Mouse (Mus musculus): ENCODE measurements around the gene 3110001I22Rik. TPM values are rescaled to one million over a fixed set of nuclear protein-coding genes. Genes with fewer than 3 reads are reported as not detected.
A peak's percentile ranks its signal among the peaks of the same experiment; 100 is the strongest.
"Not testable (repeated sequence)": the region's sequence is repeated elsewhere in the genome, so short reads cannot be mapped to it uniquely, and the experiment has no call there.

Gene 3110001I22Rik
- total RNA-seq (2021), result 1 to 10 TPM; 5.1 to 5.9 TPM
- long read RNA-seq, transcript 3110001I22Rik-203 (2 exons, 1,705 nt), result major isoform, 6 of 6 reads
- long read RNA-seq, partial matches to known transcripts, result 0 of 6 reads
- long read RNA-seq, other reads (novel, unspliced or antisense), result 0 of 6 reads

DNA sequence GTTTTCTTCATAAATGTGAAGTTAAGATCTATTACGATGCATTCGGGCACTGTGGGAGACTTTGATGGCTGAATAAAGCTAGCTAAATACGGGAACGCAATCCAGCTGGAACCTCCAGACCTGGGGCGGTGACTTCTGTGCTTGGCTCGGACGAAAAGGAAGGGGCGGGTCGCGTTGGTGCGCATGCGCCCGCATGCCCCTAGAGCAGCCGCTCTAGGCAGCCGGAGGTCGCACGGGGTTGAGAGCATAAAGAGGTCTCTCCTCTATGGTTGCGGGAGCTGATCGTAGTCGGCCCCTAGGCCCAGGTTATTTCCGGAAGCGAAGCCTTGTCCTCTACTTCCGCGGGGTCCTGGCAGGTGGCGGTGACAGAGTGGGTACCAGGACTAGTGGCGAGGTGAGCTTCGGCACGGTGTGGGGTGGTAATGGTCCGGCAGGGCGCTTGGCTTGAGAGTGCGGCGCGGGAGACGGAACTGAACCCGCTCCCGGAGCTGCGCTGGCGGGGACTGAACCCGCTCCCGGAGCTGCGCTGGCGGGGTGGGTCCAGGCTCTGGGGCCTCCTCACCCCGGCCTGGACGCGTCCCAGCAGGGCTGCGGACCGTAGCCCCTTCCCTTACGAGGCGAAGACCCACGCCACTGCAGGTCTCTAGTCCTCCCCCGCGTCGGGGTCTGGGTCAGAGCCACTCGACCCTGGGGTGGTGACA is at the start of gene 3110001I22Rik, which contains the start of gene Bfar:
3110001I22Rik (plus strand) TSS at position 245 of the 701 bp plus-strand sequence.
Bfar (plus strand) TSS at position 174 of the 701 bp plus-strand sequence.
- peak; percentile 85 to 94 for DNase-seq (ENCODE audit: low spot score in 2 of 2)

- DNase-seq (ENCODE audit: low spot score in 2 of 2), result peak in 1 of 2 experiments; percentile 19
Measured at GRCm38 (mm10) chr16:13628345-13628744, 43.4 kb upstream of the 3110001I22Rik start.

- not testable (repeated sequence) for DNase-seq (ENCODE audit: low spot score in 2 of 2)
Measured at GRCm38 (mm10) chr16:13638198-13638597, 33.5 kb upstream of the 3110001I22Rik start.

GRCm38 (mm10) chr16:13639508-13639907 is 32.2 kb upstream of the 3110001I22Rik start:
- no peak for DNase-seq (ENCODE audit: low spot score in 2 of 2)

- no peak for DNase-seq (ENCODE audit: low spot score in 2 of 2)
Measured at GRCm38 (mm10) chr16:13640064-13640463, 31.7 kb upstream of the 3110001I22Rik start.

DNA sequence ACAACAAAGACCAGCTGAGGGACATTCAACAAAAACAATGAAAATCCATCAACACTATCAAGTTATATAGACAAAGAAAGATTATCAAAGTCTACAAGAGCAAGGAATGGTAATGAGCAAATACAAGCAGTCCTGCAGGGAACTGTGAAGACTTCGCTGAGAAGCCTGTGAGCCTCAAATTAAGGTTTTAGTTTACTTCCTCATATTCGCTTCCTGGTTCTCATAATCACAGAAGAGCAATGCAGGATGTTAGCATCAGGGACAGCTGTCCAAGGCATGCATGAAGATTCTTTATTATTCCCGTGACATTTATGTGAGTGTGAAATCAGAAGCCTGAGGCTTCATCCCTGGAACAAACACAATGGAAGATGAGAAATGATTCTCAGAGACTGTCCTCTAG is 27.3 kb upstream of the 3110001I22Rik start:
- no peak for DNase-seq (ENCODE audit: low spot score in 2 of 2)

DNA sequence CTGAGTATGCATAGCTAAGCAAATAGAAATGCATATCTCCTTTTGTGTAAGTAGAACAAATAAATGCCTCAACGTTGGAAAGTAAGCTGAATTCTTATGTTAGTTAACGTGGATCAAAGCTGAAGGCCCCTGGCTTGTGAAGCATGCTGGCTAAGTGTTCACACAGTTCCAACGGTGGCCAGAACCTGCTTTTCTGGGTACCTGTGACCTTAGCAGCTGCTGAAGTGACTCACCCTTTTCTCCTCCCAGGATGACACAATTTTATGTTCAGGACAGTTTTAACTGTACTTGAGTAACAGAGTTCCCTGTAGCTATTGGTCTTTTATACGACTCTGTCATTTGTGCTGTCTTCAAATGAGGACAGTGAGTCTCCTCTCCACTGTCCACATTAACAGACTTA is 25.8 kb upstream of the 3110001I22Rik start:
- no peak for DNase-seq (ENCODE audit: low spot score in 2 of 2)

DNA sequence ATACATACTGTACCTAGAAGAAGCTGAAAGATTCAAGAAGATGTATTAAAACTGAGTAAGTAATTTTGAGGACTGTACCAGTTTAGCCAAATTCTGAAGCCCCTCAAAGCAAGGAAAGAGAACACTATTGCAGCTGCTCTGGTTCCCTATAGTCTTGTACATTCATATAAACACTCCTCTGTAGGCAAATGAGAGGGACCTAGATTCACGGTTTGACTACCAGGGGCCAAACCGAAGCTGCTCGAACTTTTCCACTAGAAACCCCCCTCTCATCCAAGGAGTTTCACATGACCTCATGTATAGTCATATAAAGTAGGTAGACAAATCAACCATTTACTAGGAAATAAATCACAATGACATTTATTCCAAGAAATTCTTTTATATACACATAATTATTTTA is 12.8 kb upstream of the 3110001I22Rik start:
- DNase-seq (ENCODE audit: low spot score in 2 of 2), result no peak

GRCm38 (mm10) chr16:13660736-13661135 is 11.0 kb upstream of the 3110001I22Rik start:
- DNase-seq (ENCODE audit: low spot score in 2 of 2), result no peak

GRCm38 (mm10) chr16:13667878-13668343 is 3.8 kb upstream of the 3110001I22Rik start, which contains the start of gene Parn:
Gene Parn (minus strand): TSS chr16:13668170.
- DNase-seq (ENCODE audit: low spot score in 2 of 2), result peak; percentile 95 to 96

GRCm38 (mm10) chr16:13668402-13669108 is 3.2 kb upstream of the 3110001I22Rik start:
- peak in 1 of 2 experiments; percentile 11 for DNase-seq (ENCODE audit: low spot score in 2 of 2)

GRCm38 (mm10) chr16:13669282-13669681 is 2.4 kb upstream of the 3110001I22Rik start:
- no peak for DNase-seq (ENCODE audit: low spot score in 2 of 2)

DNA sequence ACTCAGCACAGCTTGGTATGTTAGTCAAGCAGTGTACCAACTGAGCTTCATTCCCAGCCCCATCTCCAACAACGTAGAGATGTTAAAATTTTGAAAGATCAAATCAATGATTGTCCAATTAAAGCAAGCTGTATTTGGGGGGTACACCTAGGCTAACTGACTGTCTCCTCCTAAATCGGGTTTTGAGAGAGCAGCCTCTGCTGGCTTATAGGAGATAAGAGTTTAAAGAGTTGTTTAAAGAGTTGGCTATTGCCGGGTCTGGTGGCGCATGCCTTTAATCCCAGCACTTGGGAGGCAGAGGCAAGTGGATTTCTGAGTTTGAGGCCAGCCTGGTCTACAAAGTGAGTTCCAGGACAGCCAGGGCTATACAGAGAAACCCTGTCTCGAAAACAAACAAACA is 833 bp upstream of the 3110001I22Rik start:
- not testable (repeated sequence) for DNase-seq (ENCODE audit: low spot score in 2 of 2)

DNA sequence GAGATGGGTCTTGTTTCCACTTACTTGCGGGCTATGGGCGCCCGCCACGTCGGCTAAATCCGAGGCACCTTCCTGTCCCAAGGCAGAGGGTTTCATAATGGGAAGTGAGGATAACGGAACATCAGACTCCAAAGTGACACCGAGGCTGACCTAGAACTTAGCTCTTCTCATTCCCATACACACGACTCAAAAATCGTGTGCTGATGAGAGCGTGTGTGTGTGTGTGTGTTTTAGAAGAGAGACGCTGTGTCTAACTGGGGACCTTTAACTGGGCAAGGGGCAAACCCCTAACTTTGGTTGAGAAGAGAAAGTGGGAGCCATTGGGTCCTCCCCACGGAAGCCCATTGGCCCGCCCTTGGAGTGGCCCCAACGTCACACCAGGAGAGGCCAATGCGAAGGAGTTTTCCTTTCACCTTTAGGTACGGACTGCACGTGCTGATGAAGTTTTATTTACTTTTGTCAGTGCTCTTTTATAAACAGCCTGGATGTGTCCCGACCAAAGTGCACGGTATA is 713 bp downstream of the 3110001I22Rik start:
- peak; percentile 4 to 29 for DNase-seq (ENCODE audit: low spot score in 2 of 2)

- DNase-seq (ENCODE audit: low spot score in 2 of 2), result no peak
Measured at GRCm38 (mm10) chr16:13673114-13673513, 1.4 kb downstream of the 3110001I22Rik start.

GRCm38 (mm10) chr16:13674511-13674910 is 2.8 kb downstream of the 3110001I22Rik start:
- DNase-seq (ENCODE audit: low spot score in 2 of 2), result no peak

DNA sequence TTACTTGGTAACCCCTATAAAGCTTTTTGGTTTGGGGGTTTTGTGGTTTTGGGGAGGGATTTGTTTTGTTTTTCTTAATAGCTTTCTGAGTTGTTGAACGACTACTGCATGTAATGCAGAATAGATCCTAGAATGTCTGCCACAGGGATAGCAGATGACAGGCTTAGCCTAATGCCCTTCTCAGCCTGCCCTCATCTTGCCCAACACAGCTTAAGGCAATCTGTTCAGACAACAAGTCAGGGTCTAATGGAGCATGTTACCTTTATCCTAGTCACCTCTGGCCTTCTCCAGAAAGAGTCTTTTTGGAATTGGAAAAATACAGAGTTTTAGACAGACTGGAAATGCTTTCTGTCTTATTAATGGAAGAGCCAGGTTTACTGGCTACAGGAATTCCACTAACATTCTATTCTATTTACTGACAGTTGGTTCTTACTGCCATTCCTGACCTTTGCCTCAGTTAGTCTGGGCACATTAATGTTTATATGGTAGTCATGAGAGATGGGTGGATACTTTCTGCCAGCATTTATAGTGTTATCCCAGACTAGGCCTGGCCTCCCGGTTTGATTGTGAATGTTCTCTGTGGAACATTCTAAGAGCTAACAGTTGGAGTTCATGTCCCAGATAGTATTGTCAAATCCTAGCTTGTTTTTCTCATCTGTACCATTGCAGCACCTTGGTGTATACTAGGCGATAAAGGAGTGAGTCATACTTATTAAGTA is 7.0 kb downstream of the 3110001I22Rik start:
- DNase-seq (ENCODE audit: low spot score in 2 of 2), result no peak

DNA sequence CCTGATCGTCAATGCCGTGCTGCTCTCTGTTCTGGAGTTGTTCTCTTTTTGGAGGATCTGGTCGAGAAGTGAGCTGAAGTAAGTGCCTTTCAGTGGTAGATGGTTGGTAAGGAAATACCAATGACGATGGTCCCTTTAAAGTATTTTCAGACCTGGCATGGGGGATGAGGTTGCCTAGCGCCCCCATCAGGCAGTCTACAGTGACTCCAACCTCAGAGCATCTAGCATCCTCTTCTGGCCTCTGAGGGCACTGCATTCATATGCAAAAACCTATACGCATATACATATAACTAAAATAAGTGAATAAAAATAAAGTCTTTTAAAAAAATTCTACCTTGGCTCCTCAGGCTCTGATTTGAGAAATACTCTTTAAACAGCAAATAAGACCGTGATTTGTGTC is 27.3 kb downstream of the 3110001I22Rik start:
- DNase-seq (ENCODE audit: low spot score in 2 of 2), result no peak

GRCm38 (mm10) chr16:13702184-13702583 is 30.5 kb downstream of the 3110001I22Rik start:
- no peak for DNase-seq (ENCODE audit: low spot score in 2 of 2)

GRCm38 (mm10) chr16:13704676-13705075 is 32.9 kb downstream of the 3110001I22Rik start:
- DNase-seq (ENCODE audit: low spot score in 2 of 2), result no peak

- no peak for DNase-seq (ENCODE audit: low spot score in 2 of 2)
Measured at GRCm38 (mm10) chr16:13714910-13715309, 43.2 kb downstream of the 3110001I22Rik start.
